Mouse (Mus musculus): ENCODE results near the gene Prdm11.

The Prdm11 gene

DNA sequence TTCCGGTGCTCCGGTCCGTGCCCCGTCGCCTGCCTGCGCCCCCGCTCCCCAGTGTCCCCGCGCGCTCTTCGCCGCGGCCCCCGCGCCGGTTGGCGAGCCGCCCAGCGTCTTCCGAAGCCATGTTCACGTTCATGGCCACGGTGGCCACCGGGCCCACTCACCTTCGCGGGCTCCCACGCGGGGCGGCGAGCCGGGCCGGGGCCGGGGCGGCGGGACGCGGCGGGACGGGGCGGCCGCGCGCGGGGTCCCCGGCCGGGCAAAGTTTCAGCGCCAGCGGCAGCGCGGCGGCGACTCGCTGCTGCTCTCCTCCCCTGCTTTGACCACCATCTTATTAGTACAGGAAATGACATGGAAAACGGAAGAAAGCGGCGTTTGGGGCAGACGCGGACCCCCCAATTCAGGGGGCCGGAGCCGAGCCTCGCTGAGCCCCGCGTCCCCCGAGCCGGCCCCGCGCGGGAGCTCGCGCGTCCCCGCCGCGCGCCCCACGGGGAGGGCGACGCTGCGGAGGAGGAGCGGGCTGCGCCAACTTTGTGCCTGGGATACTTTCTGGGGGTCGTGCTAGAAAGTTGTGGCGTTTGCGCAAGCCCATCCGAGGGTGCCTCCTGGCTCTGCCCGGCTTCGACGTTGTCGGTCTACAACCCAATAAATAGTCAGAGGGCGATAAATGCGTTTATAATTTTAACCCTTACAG is at the start of gene Prdm11:
Gene Prdm11 (minus strand): TSS at position 350 of the 691 bp plus-strand sequence.
- DNase-seq (ENCODE audit: low spot score) = no peak

- no peak for DNase-seq (ENCODE audit: low spot score)
Observed at GRCm38 (mm10) chr2:93092347-93092746, 46.4 kb upstream of the Prdm11 start.

GRCm38 (mm10) chr2:93091679-93092078 is 45.7 kb upstream of the Prdm11 start:
- no peak for DNase-seq (ENCODE audit: low spot score)

GRCm38 (mm10) chr2:93089379-93090089 is 43.6 kb upstream of the Prdm11 start:
- DNase-seq (ENCODE audit: low spot score) = no peak

GRCm38 (mm10) chr2:93088006-93088405 is 42.0 kb upstream of the Prdm11 start:
- no peak for DNase-seq (ENCODE audit: low spot score)

- DNase-seq (ENCODE audit: low spot score) = no peak
Observed at GRCm38 (mm10) chr2:93085291-93086027, 39.5 kb upstream of the Prdm11 start.

DNA sequence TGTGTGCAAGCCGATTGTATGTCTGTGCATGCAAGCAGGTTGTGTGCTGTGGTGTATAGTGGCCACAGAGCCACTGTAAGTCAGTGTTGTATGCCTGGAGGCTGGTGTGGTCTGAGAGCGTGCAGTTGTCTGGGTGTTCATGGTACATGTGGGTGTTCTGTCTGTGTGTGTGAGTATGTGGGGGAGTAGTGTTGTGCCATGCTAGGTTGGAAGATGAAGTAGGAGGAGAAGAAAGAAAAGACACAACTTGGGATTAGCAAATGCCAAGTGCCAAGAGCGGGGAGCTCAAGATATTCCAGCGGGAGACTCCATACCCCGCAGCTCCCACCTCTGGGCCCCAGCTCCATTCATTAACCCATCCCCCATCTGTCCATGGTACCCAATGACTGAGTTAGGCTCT is 38.5 kb upstream of the Prdm11 start:
- DNase-seq (ENCODE audit: low spot score) = no peak

GRCm38 (mm10) chr2:93083317-93083716 is 37.4 kb upstream of the Prdm11 start:
- no peak for DNase-seq (ENCODE audit: low spot score)

DNA sequence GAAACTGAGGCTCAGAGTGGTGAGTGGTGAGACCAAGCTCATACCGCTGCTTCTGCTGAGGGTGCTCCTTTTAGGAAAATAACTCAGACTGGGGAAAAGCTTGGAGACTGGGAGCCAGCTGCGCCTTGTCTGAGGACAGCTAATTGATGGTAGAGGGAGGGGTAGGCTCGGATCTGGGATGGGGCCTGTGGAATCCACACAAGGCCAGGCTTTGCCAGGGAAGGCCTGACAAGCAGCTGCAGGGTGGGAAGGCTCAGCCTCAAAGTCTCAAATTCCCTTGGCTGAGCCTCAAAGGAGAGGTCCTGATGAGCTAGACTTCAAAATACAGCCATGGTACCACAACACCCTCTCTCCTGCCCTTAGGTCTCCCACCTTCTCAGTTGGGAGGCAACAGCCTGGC is 36.9 kb upstream of the Prdm11 start:
- no peak for DNase-seq (ENCODE audit: low spot score)

DNA sequence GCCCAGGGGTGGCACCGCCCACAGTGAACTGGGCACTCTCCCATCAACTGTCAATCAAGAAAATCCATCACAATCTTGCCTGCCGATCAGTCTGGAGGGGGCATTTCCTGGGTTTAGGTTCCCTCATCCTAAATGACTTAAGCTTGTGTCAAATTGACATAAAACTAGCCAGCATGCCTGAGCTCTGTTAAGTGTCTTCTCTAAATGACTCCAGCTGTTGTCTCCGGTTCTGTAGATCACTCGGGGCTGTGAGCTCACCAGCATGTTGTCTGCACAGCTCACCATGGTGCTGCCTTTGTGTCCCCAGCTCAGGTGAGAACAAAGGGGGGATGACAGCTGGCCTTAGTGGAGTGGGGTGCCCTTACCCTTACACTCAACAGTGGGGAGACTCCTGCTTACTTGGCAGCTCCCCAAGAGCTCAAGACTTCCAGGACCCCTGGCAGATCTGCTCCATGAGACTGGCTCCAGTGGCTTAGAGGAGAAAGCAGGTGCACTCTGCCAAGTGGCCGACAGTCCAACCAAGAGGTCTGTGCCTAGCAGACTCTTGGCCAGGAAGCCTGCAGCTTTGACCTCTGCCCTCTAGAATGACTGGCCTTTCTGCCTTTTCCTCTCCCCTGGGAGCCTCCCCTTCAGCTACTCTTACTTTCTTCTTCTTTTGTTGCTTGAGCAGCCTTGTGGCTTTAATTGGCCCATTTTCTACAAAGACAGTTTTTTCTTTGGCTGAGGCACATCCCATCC is 35.1 kb upstream of the Prdm11 start:
- no peak for DNase-seq (ENCODE audit: low spot score)

- DNase-seq (ENCODE audit: low spot score) = no peak
Observed at GRCm38 (mm10) chr2:93079394-93079793, 33.4 kb upstream of the Prdm11 start.

DNA sequence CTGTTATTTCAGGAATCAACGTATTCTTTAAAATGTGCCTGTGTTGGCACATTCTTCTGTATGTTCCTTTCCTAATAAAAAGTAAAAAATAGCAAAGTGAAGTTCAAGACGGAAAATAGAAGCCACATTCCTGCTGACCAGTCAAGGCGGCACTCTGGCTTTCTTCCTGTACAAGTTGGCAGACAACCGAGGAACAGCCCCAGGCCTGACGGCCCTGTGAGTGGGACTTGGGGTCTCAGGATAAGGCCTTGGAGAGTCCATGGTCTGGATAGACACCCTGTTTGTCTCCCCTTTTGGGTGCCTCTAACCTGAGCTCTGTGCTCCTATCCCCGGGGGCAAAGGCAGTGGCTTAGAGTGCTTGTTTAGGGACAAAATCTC is 30.6 kb upstream of the Prdm11 start:
- no peak for DNase-seq (ENCODE audit: low spot score)

GRCm38 (mm10) chr2:93075738-93076577 is 30.0 kb upstream of the Prdm11 start:
- no peak for DNase-seq (ENCODE audit: low spot score)

DNA sequence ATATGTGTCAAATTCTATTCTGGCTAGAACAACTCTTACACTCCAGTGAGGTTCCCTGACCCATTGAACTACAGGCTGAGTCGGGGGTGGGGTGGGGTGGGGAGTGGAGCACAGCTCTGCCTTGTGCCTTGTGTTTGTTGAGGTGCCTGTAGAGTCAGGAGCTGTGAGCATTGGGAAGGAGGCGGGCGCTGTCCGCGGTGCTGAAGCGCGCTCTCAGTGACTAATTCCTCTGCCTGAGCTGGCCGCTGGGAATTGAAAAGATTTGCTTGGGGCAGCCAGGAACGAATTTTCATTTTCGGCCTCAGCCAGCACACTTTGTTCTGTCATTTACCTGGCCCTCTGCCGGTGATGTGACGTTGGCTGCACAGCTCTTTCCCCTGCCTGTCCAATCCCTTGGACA is 25.7 kb upstream of the Prdm11 start:
- DNase-seq (ENCODE audit: low spot score) = peak; percentile 58

- no peak for DNase-seq (ENCODE audit: low spot score)
Observed at GRCm38 (mm10) chr2:93068942-93069341, 23.0 kb upstream of the Prdm11 start.

DNA sequence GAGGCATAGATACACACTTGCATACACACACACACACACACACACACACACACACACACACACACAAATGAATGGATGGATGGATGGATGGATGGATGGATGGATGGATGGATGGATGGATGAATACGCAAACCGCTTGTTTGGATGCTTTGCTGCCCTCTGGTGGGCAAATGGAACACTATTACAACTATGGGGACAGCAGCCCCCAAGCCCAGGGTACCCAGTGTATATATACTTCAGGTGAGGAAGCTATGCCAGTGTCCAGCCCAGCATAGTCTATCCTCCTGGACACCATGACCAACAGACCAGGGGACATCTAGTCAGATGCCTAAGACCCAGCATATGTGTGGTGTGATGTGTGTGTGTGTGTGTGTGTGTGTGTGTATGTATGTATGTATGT is 17.4 kb upstream of the Prdm11 start:
- no peak for DNase-seq (ENCODE audit: low spot score)

- DNase-seq (ENCODE audit: low spot score) = no peak
Observed at GRCm38 (mm10) chr2:93051873-93052272, 5.9 kb upstream of the Prdm11 start.

DNA sequence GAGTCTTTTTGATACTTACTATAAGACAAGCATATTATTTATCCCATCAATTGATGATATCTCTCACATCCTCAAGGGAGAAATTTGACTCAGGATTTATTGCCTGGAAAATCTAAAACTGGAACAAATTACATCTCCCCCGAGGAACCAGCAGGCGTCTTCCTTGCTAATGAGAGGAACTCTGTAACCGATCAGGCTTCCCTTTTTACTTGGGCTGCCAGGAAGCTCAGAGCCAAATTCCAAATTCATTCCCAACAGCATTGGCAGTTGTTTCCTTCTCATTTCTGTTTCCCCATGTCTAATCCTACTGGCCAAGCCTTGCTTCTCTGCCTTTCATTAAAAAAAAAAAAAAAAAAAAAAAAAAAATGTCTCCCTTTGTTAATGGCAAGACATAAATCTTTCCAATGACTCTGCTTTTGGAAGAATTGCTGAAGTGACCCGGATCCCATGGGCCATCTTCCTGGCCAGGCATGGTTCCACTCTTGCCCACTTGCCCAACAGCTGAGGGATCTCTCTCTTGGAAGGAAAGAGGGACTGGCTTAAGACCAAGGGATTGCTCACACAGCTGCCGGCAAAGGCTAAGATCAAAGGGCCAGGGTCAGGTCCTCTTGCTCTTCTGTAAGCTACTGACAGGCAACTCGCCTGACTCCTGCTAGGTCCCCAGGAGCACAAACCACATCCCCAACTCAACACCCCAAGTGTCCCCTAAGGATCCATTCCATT is 2.8 kb upstream of the Prdm11 start:
- no peak for DNase-seq (ENCODE audit: low spot score)

DNA sequence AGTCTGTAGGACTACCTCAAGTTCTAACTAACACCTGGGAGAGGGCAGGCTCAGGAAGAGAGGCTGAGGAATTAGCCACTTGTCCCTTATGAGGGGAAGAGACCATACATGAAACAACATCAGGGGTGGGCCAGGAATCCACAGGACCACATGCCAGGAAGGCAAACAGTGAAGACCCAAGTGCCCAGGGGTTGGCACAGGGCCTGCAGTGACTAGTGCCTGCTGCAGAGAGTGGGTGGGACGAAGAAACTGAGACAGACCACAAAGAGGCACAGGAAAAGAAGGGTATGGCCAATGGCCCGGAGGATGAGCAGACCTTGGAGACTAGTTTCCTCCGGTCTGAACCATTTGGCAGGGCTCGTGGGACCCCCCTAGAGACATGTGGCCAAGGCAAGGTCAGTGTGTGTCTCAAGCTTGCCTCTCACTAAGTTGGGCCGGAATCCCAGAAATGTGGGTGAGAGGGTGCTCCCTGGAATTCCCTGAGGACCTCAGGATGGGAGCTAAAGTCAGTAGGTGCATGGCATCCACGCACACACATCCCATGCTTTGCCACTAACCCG is 1.6 kb upstream of the Prdm11 start:
- no peak for DNase-seq (ENCODE audit: low spot score)

- DNase-seq (ENCODE audit: low spot score) = no peak
Observed at GRCm38 (mm10) chr2:93047036-93047435, 1.1 kb upstream of the Prdm11 start.

GRCm38 (mm10) chr2:93046509-93046835 is 505 bp upstream of the Prdm11 start:
- DNase-seq (ENCODE audit: low spot score) = no peak
